Mouse (Mus musculus) midbrain, postnatal 0 days (tissue): Measurements from ENCODE around the gene P2ry13. TPM values are rescaled to one million over a fixed set of nuclear protein-coding genes. Genes with fewer than 3 reads are reported as not detected.
A peak's percentile ranks its signal among the peaks of the same experiment; 100 is the strongest.

Experiments used
- ATAC-seq: fragments of 200-750 bp; cut with Nextera tagmentation; 2 replicates; pipeline ENCODE4 v1.8.0; 2017; ENCODE audit warnings: moderate number of reproducible peaks, mild to moderate bottlenecking, moderate TSS enrichment, moderate library complexity; ENCODE audit not compliant: low FRiP score
- DNase-seq: peaks from one replicate; pipeline ENCODE4 v3.0.0-alpha.2; 2015; ENCODE audit warnings: low spot score
- H3K27ac ChIP-seq: fragments of 300-500 bp; sonication (generic); 2 replicates; pipeline ENCODE4 v1.5.1; 2014; ENCODE audit warnings: low read depth, mild to moderate bottlenecking, low read length, mixed read lengths
- H3K27me3 ChIP-seq: fragments of 300-500 bp; sonication (generic); 2 replicates; pipeline ENCODE4 v1.6.1; 2014; ENCODE audit warnings: low read length, control low read depth, mixed read lengths; ENCODE audit not compliant: insufficient read depth
- H3K36me3 ChIP-seq: fragments of 300-500 bp; sonication (generic); 2 replicates; pipeline ENCODE4 v1.6.1; 2014; ENCODE audit warnings: low read length, control low read depth, mixed read lengths; ENCODE audit not compliant: insufficient read depth
- H3K4me1 ChIP-seq: fragments of 300-500 bp; sonication (generic); 2 replicates; pipeline ENCODE4 v1.6.1; 2014; ENCODE audit warnings: mild to moderate bottlenecking, control low read depth, antibody characterized with exemption, low read length, mixed read lengths; ENCODE audit not compliant: insufficient read depth
- H3K4me2 ChIP-seq: fragments of 300-500 bp; sonication (generic); 2 replicates; pipeline ENCODE4 v1.6.1; 2014; ENCODE audit warnings: low read depth, mild to moderate bottlenecking, low read length, mixed read lengths; ENCODE audit not compliant: poor library complexity, severe bottlenecking
- H3K4me3 ChIP-seq: fragments of 300-500 bp; sonication (generic); 2 replicates; pipeline ENCODE4 v1.5.1; 2014; ENCODE audit warnings: low read depth, mild to moderate bottlenecking, low read length, moderate library complexity
- H3K9ac ChIP-seq: fragments of 300-500 bp; sonication (generic); replicated peaks from 2 replicates; pipeline ENCODE4 v1.6.1; 2014; ENCODE audit warnings: mild to moderate bottlenecking, low read length, moderate library complexity, mixed read lengths; ENCODE audit not compliant: poor library complexity, severe bottlenecking
- H3K9me3 ChIP-seq: fragments of 300-500 bp; sonication (generic); 2 replicates; pipeline ENCODE4 v1.6.1; 2016; ENCODE audit warnings: low read length, control low read depth
- CTCF ChIP-seq: IDR thresholded peaks from 2 replicates; pipeline ENCODE4 v1.5.1; 2016; ENCODE audit warnings: antibody characterized with exemption, mild to moderate bottlenecking
- WGBS: fragments of 180-500 bp; shearing (Covaris S2); extraction: QIAGEN DNeasy Blood & Tissue Kit; methylation state at CpG from one replicate; pipeline ENCODE4 v1.1.7; 2014; 5-methylcytosine and 5-hydroxymethylcytosine counted together
- polyA plus RNA-seq: library from polyadenylated mRNA; unstranded; fragments of >200 nt; fragmentation: Nextera tagmentation; extraction: Ambion mirVana; gene quantifications from 2 replicates; pipeline ENCODE4 v1.2.1, GENCODE M21; 2015
- total RNA-seq: library from RNA; depleted of rRNA; stranded (reverse); fragments of >200 nt; gene quantifications from 2 replicates; pipeline ENCODE4 v1.2.3, GENCODE M21; 2014

The P2ry13 gene
- total and polyA plus RNA-seq, 2 experiments from 2014 or later, result 1.8 to 2.6 TPM

GRCm38 (mm10) chr3:59217211-59217610 is 6.5 kb upstream of the P2ry13 start:
- no peaks in the 10 kb centered on the region for H3K36me3 ChIP-seq
- DNase-seq (no peak), ATAC-seq (no peak)
- no peaks in the 10 kb centered on the region for H3K27me3 ChIP-seq
- TF ChIP-seq CTCF, result no peak
- no peak overlapping the region for H3K4me2 ChIP-seq
- H3K4me1 ChIP-seq, result no peaks in the 10 kb centered on the region
- no peak overlapping the region for H3K4me3 ChIP-seq
- no peak overlapping the region for H3K9ac ChIP-seq
- no peak overlapping the region for H3K27ac ChIP-seq
- no peaks in the 10 kb centered on the region for H3K9me3 ChIP-seq
- 93% methylated on average over 10 of the region's 10 CpGs for WGBS

GRCm38 (mm10) chr3:59212404-59212803 is 1.7 kb upstream of the P2ry13 start:
- H3K36me3 ChIP-seq, result no peaks in the 10 kb centered on the region
- no peak overlapping the region for H3K4me3 ChIP-seq
- TF ChIP-seq CTCF, result no peak
- H3K4me2 ChIP-seq, result no peak overlapping the region
- no peak overlapping the region for H3K9ac ChIP-seq
- H3K9me3 ChIP-seq, result no peaks in the 10 kb centered on the region
- H3K4me1 ChIP-seq, result no peaks in the 10 kb centered on the region
- DNase-seq, result no peak
- H3K27me3 ChIP-seq, result no peaks in the 10 kb centered on the region
- no peak for ATAC-seq
- H3K27ac ChIP-seq, result no peak overlapping the region

- H3K4me2 ChIP-seq, result no peak overlapping the region
- no peak for TF ChIP-seq CTCF
- ATAC-seq (no peak), DNase-seq (no peak)
- no peak overlapping the region for H3K27ac ChIP-seq
- no peak overlapping the region for H3K4me3 ChIP-seq
- H3K4me1 ChIP-seq, result no peaks in the 10 kb centered on the region
- 92% methylated on average over 8 of the region's 8 CpGs for WGBS
- no peaks in the 10 kb centered on the region for H3K9me3 ChIP-seq
- no peaks in the 10 kb centered on the region for H3K27me3 ChIP-seq
- no peak overlapping the region for H3K9ac ChIP-seq
- no peaks in the 10 kb centered on the region for H3K36me3 ChIP-seq
Measured at GRCm38 (mm10) chr3:59211784-59212183, 1.1 kb upstream of the P2ry13 start.

GRCm38 (mm10) chr3:59210089-59210488 is 593 bp downstream of the P2ry13 start:
- no peak for ATAC-seq
- 77% methylated on average over 8 of the region's 8 CpGs for WGBS
- no peaks in the 10 kb centered on the region for H3K4me1 ChIP-seq

GRCm38 (mm10) chr3:59208650-59209548 is 1.8 kb downstream of the P2ry13 start:
- 65% methylated on average over 4 of the region's 4 CpGs for WGBS
- H3K9ac ChIP-seq, result no peak overlapping the region
- no peak overlapping the region for H3K27ac ChIP-seq
- no peaks in the 10 kb centered on the region for H3K9me3 ChIP-seq
- H3K4me3 ChIP-seq, result no peak overlapping the region
- TF ChIP-seq CTCF, result peak; percentile 92
- H3K4me1 ChIP-seq, result no peaks in the 10 kb centered on the region
- no peaks in the 10 kb centered on the region for H3K36me3 ChIP-seq
- H3K4me2 ChIP-seq, result no peak overlapping the region
- H3K27me3 ChIP-seq, result no peaks in the 10 kb centered on the region
- DNase-seq, result peak; percentile 88
- ATAC-seq, result peak; percentile 62; the same call in 1 of the 2 replicates

More at GRCm38 (mm10) chr3:59210089-59210488, 593 bp downstream of the P2ry13 start:
- Histone ChIP-seq H3K36me3 (no peaks in the 10 kb centered on the region), H3K9ac (no peak overlapping the region), H3K4me2 (no peak overlapping the region), H3K27ac (no peak overlapping the region), H3K27me3 (no peaks in the 10 kb centered on the region), H3K9me3 (no peaks in the 10 kb centered on the region), H3K4me3 (no peak overlapping the region)
- DNase-seq, result no peak
- no peak for TF ChIP-seq CTCF

- no peak for ATAC-seq
- TF ChIP-seq CTCF, result no peak
- no peaks in the 10 kb centered on the region for H3K27me3 ChIP-seq
- H3K4me2 ChIP-seq, result no peak overlapping the region
- H3K27ac ChIP-seq, result no peak overlapping the region
- 85% methylated on average over 4 of the region's 4 CpGs for WGBS
- no peaks in the 10 kb centered on the region for H3K4me1 ChIP-seq
- no peaks in the 10 kb centered on the region for H3K9me3 ChIP-seq
- H3K36me3 ChIP-seq, result no peaks in the 10 kb centered on the region
- no peak for DNase-seq
- H3K4me3 ChIP-seq, result no peak overlapping the region
- no peak overlapping the region for H3K9ac ChIP-seq
Measured at GRCm38 (mm10) chr3:59205941-59206340, 4.7 kb downstream of the P2ry13 start.
